Mouse (Mus musculus) spleen, postnatal 36 days (tissue): ENCODE measurements at regions not wholly inside any gene's neighbourhood (a gene's known extent, or its start where the extent isn't known, plus 50 kb on each side); places are given as distances from the start of the nearest gene placed in this dataset.

ENCODE experiments used
- DNase-seq, 2 experiments: peaks; one replicate each; pipeline ENCODE4 v3.0.0; 2022; ENCODE audit warnings: low spot score in 2 of 2, mixed read lengths in 1 of 2

DNA sequence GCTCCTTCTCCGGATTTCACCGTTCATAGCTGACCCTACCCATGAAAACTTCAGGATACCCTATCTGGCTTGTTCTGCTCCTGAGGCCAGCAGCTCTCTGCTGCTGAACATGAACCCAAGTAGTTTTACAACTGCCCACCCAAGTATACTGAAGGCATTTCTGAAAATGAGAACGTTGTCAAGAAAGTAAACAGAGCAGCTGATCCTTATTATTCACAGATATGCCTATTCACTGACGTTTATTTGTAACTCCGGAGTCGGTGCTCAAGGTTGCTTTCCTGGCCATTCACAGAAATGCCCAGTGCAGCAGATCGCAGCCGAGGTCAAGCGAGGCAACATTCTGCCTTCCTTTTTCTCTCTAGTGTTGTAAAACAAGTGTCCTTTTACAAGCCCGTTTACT, 128.4 kb upstream of the N6amt1 start:
- DNase-seq, result no peak

DNA sequence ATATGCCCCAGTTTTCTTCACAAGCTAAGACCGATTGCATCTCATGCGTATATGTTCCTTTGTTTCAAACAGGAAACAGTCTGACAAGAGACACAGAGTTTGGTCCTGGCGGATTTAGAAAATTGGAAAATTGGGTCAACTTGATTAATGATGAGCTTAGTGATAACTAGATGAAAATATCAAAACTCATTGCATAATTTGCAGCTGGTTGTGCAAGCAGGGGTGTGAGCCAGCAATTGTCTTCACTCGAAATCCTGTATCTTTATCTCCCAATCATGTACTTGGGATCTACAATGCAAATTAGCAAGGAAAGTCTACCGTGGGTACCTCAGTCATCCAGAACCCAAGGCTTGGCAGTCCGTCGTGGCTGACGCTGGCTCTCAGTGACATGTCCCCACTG, 128.9 kb upstream of the N6amt1 start:
- DNase-seq, result no peak

DNA sequence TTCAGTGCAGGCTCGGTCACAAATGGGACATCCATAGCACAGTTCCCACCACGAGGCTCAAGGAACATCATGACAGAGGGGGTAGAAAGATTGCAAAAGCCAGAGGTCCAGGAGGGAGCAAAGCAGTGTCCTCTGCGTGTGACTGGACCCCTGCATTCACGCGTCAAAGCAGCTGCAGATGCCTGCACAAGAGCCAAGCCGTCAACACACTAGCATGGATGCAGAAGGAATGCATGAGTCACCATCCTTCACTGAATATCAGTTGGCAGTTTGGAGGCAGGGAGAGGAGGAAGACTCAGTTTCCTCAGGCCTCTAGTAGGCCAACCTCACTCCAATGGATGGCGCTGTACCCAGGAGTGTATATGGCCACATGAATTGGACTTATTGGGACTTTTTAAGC, 130.0 kb upstream of the N6amt1 start:
- no peak for DNase-seq

DNA sequence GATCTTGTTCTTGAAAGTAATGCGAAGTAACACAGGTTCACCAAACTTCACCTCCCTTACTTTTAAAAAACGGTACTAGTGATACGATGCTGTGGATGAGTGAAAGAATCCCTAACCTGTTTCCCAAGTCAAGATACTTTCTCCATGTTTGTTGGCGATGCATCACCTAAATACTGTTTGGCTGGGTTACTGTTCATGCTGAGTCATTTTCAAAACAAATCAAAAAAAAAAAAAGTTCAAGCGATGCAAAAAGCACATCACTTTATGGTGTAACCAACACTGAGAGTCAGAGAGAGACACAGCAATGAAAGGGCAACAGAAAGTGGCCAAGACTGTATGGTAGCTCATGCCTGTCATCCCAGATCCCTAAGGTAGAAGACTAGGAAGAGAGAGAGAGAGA, 133.4 kb upstream of the N6amt1 start:
- no peak for DNase-seq

DNA sequence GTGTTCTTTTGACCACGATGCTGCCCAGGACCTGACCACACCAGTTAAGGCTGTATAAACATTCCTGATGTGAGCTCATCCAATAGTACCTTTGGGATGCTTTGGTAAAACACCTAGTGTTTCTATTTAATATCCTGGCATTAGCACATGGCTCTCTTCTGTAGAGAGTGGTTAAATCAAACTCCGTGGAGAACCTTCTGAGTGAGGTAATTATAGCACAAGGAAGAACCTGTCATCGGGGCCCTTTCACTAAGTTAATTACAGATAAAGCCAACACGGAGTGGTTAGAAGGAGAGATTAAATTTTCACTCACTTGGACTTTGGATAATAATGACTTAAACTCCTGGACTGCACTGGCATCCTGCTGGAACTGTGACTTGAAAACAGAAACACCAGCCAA, 133.8 kb upstream of the N6amt1 start:
- DNase-seq, result no peak

DNA sequence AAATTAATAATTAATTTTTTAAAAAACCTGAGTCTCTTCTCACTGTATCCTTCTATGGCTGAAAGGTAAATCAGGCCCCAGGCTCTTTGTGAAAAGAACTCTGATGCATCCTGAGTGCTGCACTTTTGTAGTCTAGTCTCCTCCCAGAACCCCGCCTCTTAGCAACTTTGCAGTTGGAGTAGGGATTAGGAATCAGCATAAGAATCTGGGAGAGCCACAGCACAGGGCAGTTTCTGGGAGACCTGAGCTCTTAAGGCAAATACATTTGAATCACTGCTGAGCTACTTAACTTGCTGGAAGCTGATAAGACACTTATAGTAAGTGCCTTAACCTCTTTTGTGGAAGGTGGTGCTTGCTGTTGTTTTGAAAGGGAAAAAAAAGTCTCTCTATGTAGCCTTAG, 146.1 kb upstream of the N6amt1 start:
- no peak for DNase-seq

DNA sequence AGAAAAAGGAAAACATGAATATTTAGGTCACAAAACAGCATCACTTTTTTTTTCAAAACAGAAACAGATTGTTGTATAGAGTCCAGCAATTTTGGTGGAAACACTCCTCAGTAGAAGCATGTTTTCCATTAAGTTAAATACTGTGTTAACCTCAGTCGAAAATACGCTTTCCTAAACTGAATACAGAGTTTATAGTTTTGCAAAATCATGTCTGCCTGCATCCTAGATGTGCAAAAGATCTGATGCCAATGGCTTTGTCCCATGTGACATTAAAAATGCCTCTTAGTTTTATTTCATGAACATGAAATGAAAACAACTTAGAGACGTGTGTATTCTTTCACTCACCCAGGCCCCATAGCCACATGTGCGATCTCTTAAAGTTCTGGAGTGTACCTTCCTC, 163.5 kb upstream of the N6amt1 start:
- no peak for DNase-seq

DNA sequence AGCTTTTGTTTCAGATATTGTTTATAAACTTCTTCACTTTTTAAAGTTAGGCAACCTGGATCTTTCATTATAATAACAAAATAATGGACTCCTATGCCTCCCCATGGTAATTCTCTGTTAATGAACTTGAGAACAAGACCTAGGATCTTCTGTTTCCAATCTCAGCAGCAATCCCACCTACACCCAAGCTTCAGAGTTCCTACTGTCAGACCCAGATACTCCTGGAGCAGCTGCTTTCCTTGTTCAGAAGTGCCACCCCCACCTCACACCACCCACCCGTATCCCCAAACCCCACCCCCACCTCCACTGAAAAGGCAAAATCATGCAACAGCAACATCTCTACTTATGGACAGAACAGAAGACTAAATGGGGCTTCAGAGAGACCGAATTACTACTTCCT, 165.2 kb upstream of the N6amt1 start:
- no peak for DNase-seq

DNA sequence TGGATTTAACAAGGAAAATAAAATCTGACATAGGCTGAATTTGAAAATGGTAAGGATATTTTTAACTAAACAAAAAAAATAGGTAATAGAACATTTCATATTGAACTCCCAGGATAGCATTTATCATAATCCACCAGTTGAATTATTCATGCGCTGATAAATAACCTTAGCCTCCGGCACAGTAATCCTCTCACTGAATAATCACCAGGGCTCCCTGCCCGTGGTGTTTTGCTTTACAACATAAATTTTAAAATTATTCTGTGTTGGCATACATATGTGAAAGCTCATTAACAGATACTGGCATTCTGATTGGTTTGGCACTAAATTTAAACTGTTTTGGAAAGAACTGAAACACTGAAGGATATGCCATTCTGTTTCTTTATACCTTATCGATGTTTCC, 181.6 kb upstream of the N6amt1 start:
- no peak for DNase-seq

DNA sequence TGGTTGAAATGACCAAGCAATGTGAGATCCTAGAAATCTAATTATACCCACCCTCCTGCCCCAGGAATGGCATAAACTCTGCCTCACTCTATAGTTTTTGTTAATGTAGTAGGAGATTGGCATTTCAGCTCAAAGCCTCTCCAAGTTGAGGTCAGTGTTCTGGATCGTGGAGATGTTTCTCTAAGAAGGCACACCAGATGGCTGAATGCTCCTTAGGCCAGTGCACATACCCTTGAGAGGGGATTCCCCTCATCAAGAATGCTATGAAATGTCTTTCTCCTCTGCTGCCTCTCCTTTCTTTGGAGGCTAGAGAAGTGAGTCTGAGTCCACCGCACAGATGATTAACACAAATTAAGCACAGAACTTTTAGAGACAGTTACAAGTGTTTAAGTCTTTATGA, 214.7 kb upstream of the N6amt1 start:
- DNase-seq, result no peak

DNA sequence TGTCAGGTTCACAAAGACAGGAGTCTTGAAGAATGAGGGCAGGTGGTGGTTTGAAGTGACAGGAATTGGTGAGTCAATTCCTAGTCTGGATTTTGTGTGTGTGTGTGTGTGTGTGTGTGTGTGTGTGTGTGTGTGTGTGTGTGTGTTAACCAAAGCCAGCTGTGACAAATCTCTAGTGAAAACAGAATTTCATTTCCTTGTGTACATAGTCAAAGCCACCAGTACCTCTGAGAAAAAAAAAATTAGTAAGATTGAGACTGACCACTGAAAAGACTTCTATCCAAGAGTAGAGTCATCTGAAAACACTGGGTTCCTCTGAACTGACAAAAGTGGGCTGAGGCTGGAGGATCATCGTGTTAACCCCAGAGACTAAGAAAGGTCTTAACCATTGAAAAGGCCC, 217.5 kb upstream of the N6amt1 start:
- no peak for DNase-seq

DNA sequence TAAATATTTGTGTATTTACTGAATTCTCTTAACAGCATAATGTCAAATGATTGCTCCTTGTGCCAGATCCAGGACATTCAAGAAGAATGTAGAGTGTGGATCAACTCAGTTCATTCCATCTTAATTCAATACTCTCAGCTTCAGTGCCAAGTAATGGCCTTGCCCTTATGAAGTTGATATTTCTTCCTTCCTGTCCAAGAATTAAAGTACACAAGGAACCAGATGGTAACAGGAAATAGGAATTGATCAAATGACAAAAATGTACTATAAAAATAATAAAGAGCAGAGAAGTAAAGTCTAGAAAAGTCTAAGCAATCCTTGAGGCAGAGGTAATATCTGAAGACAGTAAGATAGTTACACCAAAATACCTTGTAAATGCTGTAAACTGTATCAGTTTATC, 219.5 kb upstream of the N6amt1 start:
- no peak for DNase-seq

DNA sequence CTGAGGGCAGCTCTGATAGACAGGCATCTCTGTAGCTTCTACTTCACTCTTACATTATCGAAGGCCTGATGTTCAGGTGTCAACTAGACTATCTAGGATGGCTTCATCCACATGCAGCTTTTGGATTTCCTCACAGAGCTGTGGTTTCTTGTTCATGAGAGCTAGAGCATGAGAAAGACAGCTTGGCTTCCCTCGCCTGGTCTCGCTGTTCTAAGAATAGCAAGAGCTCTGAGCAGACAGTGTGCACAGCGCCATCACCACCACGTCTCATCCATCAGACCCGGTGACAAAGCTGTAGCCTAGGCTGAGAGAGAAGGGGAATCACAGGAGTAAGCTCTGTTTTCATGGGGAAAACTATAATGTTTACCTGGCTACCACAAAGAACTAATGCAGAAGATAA, 220.1 kb upstream of the N6amt1 start:
- DNase-seq, result no peak

DNA sequence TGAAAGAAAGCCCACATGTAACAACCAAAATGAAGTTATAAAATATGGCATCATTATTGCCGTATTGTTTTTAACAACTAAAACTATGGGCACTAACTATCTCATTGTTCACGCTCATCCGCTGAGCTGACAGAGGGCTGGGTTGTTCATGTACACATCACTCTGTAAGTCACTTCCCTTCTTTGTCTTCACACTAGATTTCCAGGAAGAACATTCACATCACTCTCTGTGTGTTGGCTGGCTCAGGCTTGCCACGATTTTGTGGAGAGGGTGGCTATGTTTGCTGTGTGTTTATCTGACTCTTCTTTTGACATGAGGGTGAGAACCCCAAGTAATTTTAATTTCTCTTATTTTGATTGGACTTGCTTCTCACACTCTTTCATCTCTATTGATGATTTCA, 221.9 kb upstream of the N6amt1 start:
- no peak for DNase-seq

DNA sequence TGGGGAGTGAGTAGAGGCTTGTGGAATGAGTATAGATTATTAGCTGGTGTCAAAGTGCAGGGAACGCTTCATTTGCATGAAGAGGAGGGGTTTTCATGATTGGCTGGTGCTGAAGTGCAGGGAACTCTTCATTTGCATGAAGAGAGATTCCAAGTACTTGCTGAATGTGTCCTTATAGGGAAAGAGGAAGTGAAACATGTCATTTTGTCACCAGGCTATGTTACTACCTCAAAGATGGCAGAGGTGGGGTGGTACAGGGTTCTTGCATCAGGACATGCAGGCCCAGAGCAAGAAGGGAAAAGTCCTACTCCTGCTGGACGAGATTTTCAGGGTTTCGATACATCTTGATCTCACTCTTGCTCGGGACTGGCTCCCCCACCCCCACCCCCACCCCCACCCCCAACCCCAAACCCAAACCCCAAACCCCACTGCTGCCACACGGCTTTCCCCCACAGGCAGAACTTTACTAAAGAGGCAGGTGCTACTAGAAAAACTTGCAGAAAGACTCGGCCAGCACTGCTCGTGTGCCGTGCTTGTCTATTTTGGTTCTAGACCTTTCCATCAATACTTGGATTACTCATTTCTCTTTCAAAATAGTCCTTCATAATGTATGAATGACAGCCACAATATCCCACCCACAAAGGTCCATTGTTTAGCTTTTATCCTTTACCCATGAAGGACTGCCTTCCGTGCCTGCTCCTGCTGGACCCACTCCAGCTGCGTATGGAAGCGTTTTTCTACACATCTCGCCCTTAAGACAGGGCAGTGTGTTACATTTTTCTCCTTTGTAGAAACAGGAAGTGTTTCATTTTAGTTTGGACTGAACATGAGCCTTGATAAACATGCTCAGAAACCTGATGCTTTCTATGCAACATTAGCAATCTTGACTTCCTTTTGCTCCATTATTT, 223.0 kb upstream of the N6amt1 start:
- DNase-seq, result no peak

DNA sequence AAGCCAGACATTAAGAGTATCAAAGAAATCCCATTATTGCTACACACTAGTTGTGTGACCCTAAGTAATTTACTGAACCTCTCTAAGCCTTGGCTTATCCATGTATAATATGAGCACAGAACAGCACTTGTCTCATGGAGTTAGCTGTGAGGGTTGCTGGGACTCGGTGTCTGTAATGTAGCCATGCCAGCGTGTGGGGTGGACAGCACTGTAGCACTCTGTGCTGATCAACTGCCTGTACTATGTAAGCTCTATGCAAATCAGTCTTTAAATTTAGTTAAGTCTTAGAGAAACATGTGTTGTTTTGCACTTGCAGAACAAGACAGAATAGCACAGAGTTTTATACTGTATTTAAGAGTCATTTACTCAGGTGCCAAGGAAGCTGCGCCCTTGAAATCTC, 225.0 kb upstream of the N6amt1 start:
- no peak for DNase-seq

DNA sequence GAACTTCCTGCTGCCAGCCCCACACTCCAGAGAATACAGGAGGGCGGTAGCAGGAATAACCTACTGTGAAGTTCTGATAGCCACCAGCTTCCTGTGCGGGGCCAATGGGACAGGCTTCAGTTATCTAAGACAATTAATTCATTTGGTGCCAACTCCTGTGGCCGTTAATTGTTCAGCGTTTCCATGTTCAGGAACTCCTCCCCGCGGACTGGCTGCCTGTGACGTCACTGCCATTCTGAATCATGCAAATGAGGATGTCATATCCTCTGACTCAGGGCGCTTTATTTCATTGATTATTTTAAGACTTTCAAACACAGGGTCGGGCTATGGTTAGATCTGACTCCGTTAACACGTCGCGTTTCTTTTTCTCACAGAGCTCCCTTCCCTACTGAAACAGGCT, 225.8 kb upstream of the N6amt1 start:
- DNase-seq, result no peak

DNA sequence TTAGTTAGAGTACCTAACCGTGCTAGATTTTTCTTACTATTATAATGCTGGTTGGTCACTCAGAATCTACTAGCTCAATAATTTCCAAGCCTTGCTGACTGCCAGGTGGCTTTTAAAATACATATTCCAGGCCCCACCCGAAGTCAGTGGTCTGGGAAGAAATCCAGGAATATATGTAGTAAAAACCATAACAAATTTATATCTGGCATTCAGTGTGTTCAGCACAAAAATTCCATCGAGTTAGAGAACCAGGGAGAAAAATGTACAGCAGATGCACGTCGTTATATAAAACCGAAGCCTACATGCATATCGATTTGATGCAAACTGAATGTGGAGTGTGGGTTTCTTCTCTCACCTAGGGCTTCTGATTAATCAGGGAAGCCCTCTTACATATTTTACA, 229.5 kb upstream of the N6amt1 start:
- no peak for DNase-seq

DNA sequence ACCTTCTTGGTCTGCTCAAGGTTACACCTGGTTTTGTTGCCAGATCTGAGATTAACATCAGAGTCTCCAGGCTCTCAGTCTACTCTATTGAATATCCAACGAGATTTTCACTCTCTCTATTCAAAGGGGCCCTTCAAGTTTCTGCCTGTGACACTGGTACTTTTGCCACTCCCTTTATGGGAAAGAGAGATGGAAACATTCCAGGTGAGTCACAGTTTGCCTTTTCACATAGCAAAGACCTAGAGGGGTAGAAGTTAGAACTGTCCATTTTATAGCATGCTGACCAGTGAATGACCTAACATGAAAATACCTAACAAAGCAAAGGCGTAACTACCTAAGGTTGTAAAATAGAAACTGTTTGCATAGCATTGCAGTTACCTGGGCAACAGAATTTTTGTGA, 250.4 kb upstream of the N6amt1 start:
- DNase-seq, result no peak

DNA sequence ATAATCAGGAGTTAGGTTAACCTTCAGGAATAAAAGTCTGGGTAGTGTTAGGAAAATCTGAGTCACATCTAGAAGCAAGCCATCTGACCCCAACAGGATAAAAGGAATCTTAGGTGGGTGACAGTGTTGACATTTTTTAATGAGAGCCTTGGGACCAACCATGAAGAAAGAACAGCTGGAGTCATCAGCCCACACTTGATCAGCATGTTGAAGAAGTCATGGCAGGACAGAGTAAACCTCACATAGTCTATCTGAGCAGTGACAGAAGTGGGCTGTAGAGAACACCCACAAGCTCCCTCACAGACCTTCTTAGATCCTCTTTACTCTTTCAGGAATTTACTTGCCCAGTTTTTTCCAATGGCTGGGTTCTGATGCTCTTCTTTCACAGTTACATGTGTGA, 251.9 kb upstream of the N6amt1 start:
- DNase-seq, result no peak

DNA sequence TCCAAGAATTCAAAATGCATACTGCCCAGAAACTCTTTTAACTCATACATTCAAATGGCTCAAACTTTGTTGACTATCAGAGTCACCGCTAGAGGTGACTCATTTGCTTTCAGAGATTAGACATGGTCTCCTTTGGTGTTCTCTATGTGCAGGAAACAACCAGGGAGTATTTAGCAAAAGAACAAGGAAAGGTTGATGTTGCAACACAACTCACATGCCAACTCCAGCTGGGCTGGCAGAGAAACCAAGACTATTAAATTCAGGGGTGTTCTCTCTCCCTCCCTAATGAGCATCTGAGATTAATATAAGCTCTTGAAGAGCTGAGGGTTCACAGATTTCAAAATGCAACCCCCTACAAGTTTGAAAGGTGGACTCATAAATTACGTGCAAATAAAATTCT, 262.0 kb upstream of the N6amt1 start:
- DNase-seq, result no peak

DNA sequence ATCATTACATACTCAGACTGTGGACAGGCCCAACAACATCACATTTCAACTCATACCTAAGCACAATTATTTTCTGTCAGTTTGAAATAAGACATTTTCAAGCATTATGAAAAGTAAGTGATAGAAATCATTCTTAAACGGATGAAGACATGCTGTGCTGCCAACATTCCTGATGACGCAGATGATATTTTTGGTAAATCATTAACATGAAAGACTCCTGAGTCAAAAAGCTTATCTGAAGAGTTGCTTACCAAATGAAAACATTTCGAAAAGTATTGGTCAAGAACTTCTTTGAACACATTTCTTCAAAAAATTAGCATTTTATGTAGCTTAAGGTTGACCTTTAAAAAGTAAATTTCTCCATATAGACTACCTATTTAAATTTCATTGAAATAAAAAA, 264.7 kb upstream of the N6amt1 start:
- DNase-seq, result no peak

DNA sequence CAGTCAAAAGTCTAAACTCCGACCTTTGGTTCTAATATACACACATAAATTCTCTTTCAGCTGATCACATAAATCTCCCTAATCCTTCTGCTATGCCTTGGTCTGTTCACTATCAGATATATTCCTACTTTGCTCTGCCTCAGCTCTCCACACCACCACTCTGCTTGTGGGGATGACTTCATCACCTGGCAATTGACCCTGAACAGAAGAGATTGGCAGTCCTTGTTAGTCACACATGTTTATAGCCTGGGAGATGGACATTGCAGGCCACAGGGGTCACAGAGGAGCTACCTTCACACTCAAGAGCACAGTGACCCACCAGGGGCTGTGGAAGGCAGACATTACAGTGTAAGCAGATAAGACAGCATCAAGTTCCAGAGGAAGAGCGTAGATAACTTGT, 270.5 kb upstream of the N6amt1 start:
- no peak for DNase-seq

DNA sequence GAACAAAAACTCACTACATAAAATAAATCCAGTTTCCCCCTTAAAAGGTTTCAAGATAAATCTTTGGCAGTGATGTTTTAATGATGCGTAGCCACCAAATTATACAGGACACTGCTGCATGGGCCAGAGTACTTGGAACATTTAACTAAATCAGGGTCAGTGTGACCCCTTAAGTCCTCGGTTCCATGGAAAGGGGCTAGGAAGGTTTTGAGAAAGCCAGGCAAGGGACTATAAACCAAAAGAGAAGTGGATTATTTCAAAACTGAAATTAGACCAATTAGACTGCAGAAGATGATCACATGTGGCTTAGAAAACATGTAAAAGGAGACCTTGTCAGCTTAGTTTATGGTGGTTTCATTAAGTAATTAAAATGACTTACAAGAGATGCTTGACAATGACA, 276.6 kb upstream of the N6amt1 start:
- DNase-seq, result no peak
